Mouse (Mus musculus): Measurements from ENCODE around the gene Ces1g.

GRCm38 (mm10) chr8:93331151-93331550 lies 6.0 kb downstream of the Ces1g start:
- TF ChIP-seq GATA1 (IDR thresholded peaks at IDR 0.05; ENCODE audit: borderline replicate concordance, low read length) (no peak), FLI1 (IDR thresholded peaks at IDR 0.05; ENCODE audit: low read length) (no peak)
